Mouse (Mus musculus) G1E (cell line): ENCODE measurements around the gene Iqgap1.

Experiments used
- CTCF ChIP-seq: IDR thresholded peaks from 2 replicates; pipeline ENCODE4 v1.5.1; 2012; ENCODE audit warnings: low read depth, low read length, inconsistent platforms, mixed read lengths
- GATA1 ChIP-seq: IDR thresholded peaks from 2 replicates; pipeline ENCODE4 v1.6.1; 2012; ENCODE audit warnings: borderline replicate concordance, low read length, inconsistent platforms, mixed read lengths
- POLR2AphosphoS5 ChIP-seq: IDR thresholded peaks from 2 replicates; pipeline ENCODE4 v1.6.1; 2012; ENCODE audit warnings: low read depth, low read length, inconsistent platforms; ENCODE audit not compliant: insufficient replicate concordance

GRCm38 (mm10) chr7:80742671-80743070 lies 83.1 kb downstream of the Iqgap1 start:
- TF ChIP-seq CTCF (no peak), POLR2AphosphoS5 (no peak), GATA1 (no peak)
